Mouse (Mus musculus): ENCODE data around the gene C1qtnf9.

- TF ChIP-seq CTCF (IDR thresholded peaks at IDR 0.05; ENCODE audit: extremely low read depth, insufficient read depth, low read length) (no peak), POLR2A (IDR thresholded peaks at IDR 0.05; ENCODE audit: extremely low read depth, insufficient read depth, low read length) (no peak)
Measured at GRCm38 (mm10) chr14:60757265-60757664, 10.7 kb upstream of the C1qtnf9 start.
